Mouse (Mus musculus) gastrocnemius, adult 8-10 months (tissue): Measurements from ENCODE around the gene Igfbp2. TPM values are rescaled to one million over a fixed set of nuclear protein-coding genes. Genes with fewer than 3 reads are reported as not detected.

Experiments
- DNase-seq, 2 experiments: peaks; one replicate each; pipeline ENCODE4 v3.0.0; 2022; ENCODE audit warnings: low spot score in 2 of 2
- total RNA-seq, 4 experiments: library from RNA; stranded (reverse); gene quantifications; 2 replicates each; pipeline ENCODE4 v1.2.4; 2022

The Igfbp2 gene
- total RNA-seq, 4 experiments from 2014 or later: 0.21 to 0.53 (median 0.29) TPM; not detected in 1

DNA sequence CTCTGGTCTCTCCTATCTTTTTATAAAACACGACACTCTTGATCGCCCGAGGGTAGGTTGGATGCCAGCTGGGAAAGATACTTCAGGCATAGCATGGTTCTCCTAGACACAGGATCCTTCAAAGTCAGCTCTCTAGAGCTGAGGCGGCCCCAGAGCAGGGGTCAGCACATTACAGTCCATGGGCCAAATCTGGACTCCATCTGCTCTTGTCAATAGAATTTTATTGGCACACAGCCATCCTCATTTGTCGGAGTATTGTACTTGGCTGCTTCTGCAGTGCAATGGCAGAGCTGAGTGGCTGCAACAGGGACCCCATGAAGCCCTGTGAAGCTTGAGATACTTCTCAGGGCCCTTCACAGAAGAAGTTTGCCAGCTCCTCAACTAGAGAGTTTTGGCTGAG lies 9.1 kb upstream of the Igfbp2 start:
- no peak for DNase-seq

- no peak for DNase-seq
Observed at GRCm38 (mm10) chr1:72815616-72816015, 8.7 kb upstream of the Igfbp2 start.

DNA sequence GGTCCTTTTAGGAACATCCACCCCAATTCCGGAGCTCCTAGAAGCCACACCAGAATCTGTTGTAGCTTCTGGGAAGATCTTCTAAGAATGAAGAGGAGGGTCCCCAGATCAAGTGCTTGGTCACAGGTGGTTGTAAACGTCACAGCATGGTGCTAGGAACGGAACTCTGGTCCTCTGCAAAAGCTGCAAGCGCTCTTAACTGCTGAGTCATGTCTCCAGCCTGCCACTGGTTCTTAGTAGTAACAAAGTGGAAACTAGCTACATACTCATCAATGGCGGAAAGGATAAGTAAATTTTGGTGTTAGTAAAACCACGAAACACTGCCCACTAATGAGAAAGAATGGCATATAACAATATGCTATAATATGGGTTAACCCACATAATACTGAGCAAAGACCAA lies 4.3 kb upstream of the Igfbp2 start:
- DNase-seq: no peak

DNA sequence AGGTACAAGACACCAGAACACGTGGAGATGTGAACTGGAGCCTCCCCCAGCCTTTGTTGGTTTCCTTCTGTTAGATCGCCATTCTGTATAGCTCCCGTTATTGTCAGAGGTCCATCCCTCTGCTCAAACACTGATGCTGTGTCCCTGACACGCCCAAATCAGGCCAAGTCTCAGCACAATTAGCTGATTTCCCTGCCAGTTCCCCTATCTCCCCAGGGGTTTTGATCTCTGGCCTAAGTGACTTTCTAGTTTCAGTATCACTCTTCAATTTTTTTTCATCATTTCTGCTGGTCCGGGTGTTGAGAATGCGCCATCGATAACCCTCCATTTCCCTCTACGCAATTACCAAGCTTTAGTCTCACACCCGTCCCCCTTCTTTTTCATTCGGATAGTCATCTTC lies 1.4 kb upstream of the Igfbp2 start:
- DNase-seq: no peak

GRCm38 (mm10) chr1:72824707-72825101 lies 401 bp downstream of the Igfbp2 start:
- no peak for DNase-seq

- DNase-seq: no peak
Observed at GRCm38 (mm10) chr1:72825286-72825685, 983 bp downstream of the Igfbp2 start.

DNA sequence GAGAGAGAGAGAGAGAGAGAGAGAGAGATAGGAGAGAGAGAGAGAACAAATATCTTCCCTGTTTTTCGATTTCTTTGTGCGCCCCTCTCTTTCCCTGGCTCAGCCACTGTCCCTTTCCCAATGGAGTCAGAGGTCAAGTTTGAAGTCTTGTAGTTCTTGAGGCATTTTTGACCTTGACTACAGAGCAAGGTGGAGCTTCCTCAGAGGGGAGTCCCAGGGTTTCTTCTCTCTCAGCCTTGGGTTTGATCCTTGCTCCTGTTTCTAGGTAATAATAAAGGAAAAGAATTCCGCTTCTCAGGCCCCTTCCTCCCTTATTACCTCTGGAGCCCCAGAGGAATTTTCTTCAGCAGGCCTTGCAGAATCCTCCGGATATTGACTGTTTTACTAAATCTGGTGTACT lies 1.6 kb downstream of the Igfbp2 start:
- no peak for DNase-seq

DNA sequence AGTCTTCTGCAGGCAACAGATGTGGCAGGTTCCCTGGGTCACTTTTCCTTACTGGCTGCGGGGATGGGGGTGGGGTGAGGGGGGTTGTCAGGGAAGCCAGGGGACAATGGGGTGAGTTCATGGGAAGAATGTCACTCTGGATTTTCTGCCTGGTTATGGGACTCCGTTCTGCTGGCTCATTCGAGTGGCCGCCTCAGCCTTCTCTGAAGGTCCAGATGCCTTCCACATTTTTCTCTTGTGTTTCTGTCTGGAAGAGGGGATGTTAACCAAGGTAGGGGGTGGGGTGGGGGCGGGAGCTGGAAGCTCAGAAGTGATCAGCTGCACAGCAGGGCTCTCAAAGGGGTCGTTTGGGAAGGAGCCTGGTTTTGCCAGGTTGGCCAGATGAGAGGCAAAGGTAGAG lies 2.1 kb downstream of the Igfbp2 start:
- DNase-seq: no peak

- no peak for DNase-seq
Observed at GRCm38 (mm10) chr1:72826931-72827330, 2.6 kb downstream of the Igfbp2 start.

DNA sequence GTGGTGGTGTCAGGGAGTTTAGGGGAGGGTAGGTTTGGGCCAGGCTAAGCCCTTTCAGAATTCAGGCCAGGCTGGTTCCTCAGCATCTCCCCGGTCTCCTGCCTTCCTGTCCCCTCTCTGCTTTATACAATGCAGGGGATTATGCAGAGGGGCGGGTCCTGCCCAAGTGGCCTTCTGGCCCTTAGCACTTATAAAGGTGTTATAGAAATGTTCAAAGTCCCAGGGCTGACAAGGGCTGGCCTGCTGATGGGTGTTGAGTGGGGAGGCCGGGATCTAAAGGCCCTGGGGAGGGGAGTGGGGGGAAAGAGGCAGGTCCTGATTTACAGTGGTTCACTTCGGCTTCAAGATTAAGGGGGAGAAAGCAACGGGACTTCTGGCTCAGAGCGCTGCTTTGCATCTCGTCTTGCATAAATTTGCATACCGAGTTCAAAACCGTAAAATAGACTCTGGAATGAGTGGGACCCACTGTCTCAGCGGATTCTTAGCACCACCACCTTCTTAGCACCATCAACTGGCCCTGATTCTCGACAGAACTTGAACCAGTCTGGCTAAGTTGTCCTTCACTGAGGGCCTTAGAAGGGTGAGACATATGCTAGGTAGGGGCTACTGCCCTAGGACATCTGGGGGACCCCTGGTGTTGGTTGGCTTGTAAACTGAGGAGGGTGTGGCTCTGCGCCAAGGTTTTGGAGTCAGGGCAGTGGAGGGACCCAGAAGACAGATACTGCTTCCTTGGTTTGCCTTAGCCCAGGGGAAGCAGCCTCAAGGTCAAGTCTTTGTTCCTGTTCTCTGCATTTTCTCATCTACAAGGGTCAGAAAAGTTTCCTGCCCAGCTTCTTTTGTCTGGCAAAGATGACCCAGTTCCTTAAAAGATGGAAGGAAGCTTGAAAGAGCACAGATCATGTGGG lies 3.4 kb downstream of the Igfbp2 start:
- DNase-seq: no peak

DNA sequence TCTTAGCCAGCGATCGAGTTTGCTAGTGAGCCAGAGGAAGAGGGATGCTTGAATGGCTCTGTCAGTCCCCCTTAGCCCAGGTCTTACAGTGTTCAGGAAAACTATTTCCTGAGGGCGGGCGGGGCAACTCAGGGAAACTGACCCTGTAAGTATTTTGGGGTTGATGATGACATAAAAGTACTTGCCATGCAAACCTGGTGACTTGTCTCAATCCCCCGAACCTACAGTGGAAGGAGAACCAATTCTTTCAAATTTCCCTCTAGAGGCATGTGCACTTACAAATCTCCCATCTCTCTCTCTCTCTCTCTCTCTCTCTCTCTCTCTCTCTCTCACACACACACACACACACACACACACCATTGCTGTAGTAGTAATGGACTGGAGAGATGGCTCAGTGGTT lies 4.5 kb downstream of the Igfbp2 start:
- no peak for DNase-seq

DNA sequence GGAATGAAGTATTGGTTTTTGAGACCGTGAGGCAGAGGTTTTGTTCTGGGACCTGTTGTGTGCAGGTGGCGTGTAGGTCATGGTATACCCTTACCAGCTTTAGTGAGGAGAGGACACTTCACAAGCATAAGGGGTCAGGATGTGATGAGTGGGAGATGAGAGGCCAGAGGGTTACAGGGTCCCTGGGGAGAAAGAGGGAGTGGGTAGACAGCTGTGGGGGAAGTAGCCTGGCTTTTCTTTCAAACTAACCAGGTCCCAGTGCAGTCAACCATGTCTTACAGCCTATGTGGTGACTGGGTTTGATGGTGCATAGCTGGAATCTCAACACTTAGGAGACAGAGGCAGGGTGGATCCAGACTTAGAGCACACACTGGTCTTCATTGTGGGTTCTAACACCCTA lies 6.2 kb downstream of the Igfbp2 start:
- no peak for DNase-seq

GRCm38 (mm10) chr1:72832715-72833153 lies 8.4 kb downstream of the Igfbp2 start:
- DNase-seq: no peak

GRCm38 (mm10) chr1:72833563-72833962 lies 9.3 kb downstream of the Igfbp2 start:
- no peak for DNase-seq

GRCm38 (mm10) chr1:72839356-72839755 lies 15.1 kb downstream of the Igfbp2 start:
- DNase-seq: no peak

- DNase-seq: no peak
Observed at GRCm38 (mm10) chr1:72839791-72840190, 15.5 kb downstream of the Igfbp2 start.

DNA sequence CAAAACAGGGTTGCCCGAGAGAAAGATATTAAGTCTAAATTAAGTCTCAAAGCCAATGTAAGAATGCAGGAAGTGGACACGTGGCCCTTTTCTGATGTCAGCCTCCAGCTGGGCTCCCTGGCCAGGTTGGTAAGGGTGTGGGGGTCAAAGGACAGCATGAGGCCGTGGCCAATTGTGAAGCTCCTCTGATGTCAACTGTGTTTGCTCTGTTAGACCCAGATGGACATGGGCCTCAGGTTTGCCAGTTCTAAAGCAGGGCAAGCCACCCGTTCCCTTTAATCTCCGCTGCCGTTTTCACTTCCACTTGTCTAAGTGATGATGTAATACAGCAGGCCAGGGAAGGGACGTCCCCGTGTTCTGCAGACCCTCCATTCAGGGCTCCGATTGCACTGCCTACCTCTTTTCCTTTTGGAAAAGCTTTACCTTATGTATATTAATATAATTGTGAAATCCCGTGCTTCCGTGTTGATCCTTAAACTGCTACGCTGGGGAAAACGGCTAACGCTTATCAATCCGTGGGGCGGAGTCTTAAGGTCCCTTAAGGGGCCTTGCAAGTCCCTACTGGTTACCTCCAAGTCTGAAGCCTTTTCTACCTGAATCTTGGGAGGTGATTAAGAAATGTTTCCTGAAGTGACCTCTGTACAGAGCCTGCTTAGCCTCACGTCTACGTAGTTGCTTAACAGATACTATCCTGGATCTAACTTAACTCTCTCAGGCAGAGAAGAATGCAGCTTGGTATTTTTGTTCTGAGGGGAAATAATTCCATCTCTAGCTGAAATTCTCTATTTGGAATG lies 18.6 kb downstream of the Igfbp2 start:
- no peak for DNase-seq

DNA sequence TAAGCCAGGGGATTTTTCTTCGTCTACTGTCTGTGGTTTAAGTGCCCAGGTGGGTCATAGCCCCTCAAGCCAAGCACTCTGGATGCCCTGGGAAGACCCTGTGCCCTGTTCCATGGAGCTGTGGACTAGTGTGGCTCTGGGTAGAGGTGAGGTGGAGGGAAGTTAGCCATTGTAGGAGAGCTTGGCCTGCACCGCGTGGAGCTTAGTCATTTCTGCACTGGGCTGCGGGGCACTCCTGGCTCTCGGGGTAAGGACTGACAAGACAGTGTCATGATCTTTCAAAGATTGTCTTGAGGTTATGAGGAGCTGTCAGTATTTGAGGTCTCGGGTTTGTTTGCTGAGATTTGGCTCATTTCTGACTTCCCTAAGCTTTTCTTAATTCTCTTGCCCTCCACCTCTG lies 20.4 kb downstream of the Igfbp2 start:
- no peak for DNase-seq

- DNase-seq: no peak
Observed at GRCm38 (mm10) chr1:72847849-72848380, 23.6 kb downstream of the Igfbp2 start.

DNA sequence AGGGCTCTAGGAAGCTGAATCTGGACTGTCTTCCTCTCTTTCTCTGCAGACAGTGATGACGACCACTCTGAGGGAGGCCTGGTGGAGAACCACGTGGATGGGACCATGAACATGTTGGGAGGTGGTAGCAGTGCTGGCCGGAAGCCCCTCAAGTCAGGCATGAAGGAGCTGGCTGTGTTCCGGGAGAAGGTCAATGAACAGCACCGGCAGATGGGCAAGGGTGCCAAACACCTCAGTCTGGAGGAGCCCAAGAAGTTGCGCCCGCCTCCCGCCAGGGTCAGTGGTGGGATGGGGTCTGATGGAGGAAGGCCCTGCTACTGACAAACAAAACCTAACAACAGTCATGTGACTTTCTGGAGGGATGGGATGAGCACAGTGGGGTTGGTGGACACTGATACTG lies 24.7 kb downstream of the Igfbp2 start:
- no peak for DNase-seq

- DNase-seq: no peak
Observed at GRCm38 (mm10) chr1:72853759-72854158, 29.5 kb downstream of the Igfbp2 start.
